Mouse (Mus musculus) limb, embryonic 11.5 days (tissue): ENCODE results near the gene Rasgrp2. TPM values are rescaled to one million over a fixed set of nuclear protein-coding genes. Genes with fewer than 3 reads are reported as not detected.

Source experiments
- ATAC-seq: fragments of 200-750 bp; cut with Nextera tagmentation; 2 replicates; pipeline ENCODE4 v1.8.0; 2017; ENCODE audit warnings: low read depth; ENCODE audit not compliant: insufficient number of reproducible peaks, low FRiP score, low TSS enrichment
- DNase-seq: peaks from one replicate; pipeline ENCODE4 v3.0.0-alpha.2; 2015; ENCODE audit warnings: low spot score
- H3K27ac ChIP-seq: fragments of 300-500 bp; sonication (generic); replicated peaks from 2 replicates; pipeline ENCODE4 v1.5.1; 2014; ENCODE audit warnings: low read depth, mild to moderate bottlenecking, low read length
- H3K27me3 ChIP-seq: fragments of 300-500 bp; sonication (generic); 2 replicates; pipeline ENCODE4 v1.6.1; 2014; ENCODE audit warnings: mild to moderate bottlenecking, low read length, mixed read lengths; ENCODE audit not compliant: control insufficient read depth, insufficient read depth
- H3K36me3 ChIP-seq: fragments of 300-500 bp; sonication (generic); 2 replicates; pipeline ENCODE4 v1.6.1; 2014; ENCODE audit warnings: mild to moderate bottlenecking, low read length, moderate library complexity, mixed read lengths; ENCODE audit not compliant: control insufficient read depth, insufficient read depth
- H3K4me1 ChIP-seq: fragments of 300-500 bp; sonication (generic); 2 replicates; pipeline ENCODE4 v1.6.1; 2014; ENCODE audit warnings: low read length, mixed read lengths; ENCODE audit not compliant: control insufficient read depth, insufficient read depth
- H3K4me2 ChIP-seq: fragments of 300-500 bp; sonication (generic); 2 replicates; pipeline ENCODE4 v1.6.1; 2014; ENCODE audit warnings: low read depth, mild to moderate bottlenecking, moderate library complexity; ENCODE audit not compliant: severe bottlenecking
- H3K4me3 ChIP-seq: fragments of 300-500 bp; sonication (generic); 2 replicates; pipeline ENCODE4 v1.5.1; 2014; ENCODE audit warnings: low read depth, low read length
- H3K9ac ChIP-seq: fragments of 300-500 bp; sonication (generic); 2 replicates; pipeline ENCODE4 v1.6.1; 2014; ENCODE audit warnings: mild to moderate bottlenecking, low read length
- H3K9me3 ChIP-seq: fragments of 300-500 bp; sonication (generic); 2 replicates; pipeline ENCODE4 v1.6.1; 2016; ENCODE audit warnings: low read length; ENCODE audit not compliant: control insufficient read depth
- WGBS: fragments of 180-500 bp; shearing (Covaris S2); extraction: QIAGEN DNeasy Blood & Tissue Kit; methylation state at CpG from one replicate; pipeline ENCODE4 v1.1.7; 2014; 5-methylcytosine and 5-hydroxymethylcytosine counted together
- polyA plus RNA-seq: library from polyadenylated mRNA; unstranded; fragments of >200 nt; fragmentation: Nextera tagmentation; extraction: Ambion mirVana; gene quantifications from 2 replicates; pipeline ENCODE4 v1.2.1, GENCODE M21; 2014

The Rasgrp2 gene
- polyA plus RNA-seq, 1 experiment from 2014 or later, result 15.0 TPM

- Histone ChIP-seq H3K9ac (no peak overlapping the region), H3K27ac (no peak overlapping the region), H3K9me3 (no peaks in the 10 kb centered on the region), H3K4me2 (no peak overlapping the region), H3K36me3 (peaks cover 42% of the 10 kb centered on the region), H3K4me3 (no peak overlapping the region), H3K4me1 (no peaks in the 10 kb centered on the region), H3K27me3 (no peaks in the 10 kb centered on the region)
- 87% methylated on average over 11 of the region's 11 CpGs for WGBS
- ATAC-seq, result no peak
- DNase-seq, result no peak
Observed at GRCm38 (mm10) chr19:6377327-6378040, 21.7 kb upstream of the Rasgrp2 start.

DNA sequence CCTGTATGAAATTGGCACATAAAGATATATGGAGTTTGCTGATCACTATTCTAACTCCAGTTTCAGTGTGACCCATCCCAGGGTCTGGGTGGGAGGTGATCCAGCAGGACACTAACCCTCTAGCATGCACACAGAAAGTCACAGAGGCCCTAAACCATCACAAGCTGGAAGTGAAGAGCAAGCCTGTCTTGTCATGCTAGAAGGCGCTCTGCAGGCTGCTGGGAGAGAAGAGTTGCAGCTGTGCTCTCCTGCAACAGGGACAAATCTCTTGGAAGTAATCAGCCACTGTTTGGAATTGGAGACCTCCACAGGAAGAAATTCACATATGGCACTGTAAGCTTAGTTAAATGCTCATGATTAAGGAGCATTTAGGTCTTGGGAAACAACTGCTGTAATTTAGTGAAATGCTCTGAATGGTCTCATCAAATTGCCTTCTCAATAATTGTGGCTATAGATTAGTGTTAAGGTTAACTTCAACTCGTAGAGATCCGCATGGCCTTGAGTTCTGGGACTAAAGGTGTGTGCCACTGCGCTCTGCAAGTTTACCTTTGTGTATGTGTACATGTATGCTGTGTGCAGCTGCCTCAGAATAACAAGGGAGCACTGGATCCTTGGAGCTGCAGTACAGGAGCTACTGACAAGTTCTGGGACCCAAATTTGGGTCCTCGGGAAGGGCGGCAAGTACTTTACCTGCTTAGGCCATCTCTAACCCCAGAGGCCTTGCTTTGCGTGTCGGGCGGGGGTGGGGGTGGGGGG is 18.6 kb upstream of the Rasgrp2 start:
- H3K4me3 ChIP-seq, result no peak overlapping the region
- no peak overlapping the region for H3K9ac ChIP-seq
- no peak for DNase-seq
- WGBS, result 91% methylated on average over 9 of the region's 9 CpGs
- no peaks in the 10 kb centered on the region for H3K9me3 ChIP-seq
- peaks cover 14% of the 10 kb centered on the region for H3K4me1 ChIP-seq
- H3K27me3 ChIP-seq, result no peaks in the 10 kb centered on the region
- no peak overlapping the region for H3K4me2 ChIP-seq
- peaks cover 14% of the 10 kb centered on the region for H3K36me3 ChIP-seq
- H3K27ac ChIP-seq, result no peak overlapping the region
- no peak for ATAC-seq

DNA sequence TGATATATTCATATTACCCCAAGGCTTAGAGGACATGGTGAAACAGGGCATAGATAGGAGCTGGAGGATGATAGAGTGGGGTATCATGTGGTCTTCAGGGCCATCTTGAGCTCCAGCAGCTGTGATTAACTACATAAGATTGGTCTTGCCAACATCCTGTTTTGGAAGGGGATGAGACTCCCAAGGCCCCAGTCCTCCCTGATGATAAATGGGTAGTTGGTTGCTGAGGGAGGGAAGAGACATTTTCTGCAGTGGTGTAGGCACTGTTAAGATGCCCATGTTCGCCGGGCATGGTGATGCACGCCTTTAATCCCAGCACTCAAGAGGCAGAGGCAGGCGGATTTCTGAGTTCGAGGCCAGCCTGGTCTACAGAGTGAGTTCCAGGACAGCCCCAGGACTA is 17.9 kb upstream of the Rasgrp2 start:
- DNase-seq (no peak), ATAC-seq (no peak)
- Histone ChIP-seq H3K27ac (no peak overlapping the region), H3K9ac (no peak overlapping the region), H3K9me3 (no peaks in the 10 kb centered on the region), H3K4me3 (no peak overlapping the region), H3K36me3 (peaks cover 8% of the 10 kb centered on the region; the same call in 1 of the 2 replicates), H3K4me1 (peaks cover 14% of the 10 kb centered on the region), H3K27me3 (no peaks in the 10 kb centered on the region), H3K4me2 (no peak overlapping the region)
- 95% methylated on average over 5 of the region's 5 CpGs for whole genome bisulfite sequencing

DNA sequence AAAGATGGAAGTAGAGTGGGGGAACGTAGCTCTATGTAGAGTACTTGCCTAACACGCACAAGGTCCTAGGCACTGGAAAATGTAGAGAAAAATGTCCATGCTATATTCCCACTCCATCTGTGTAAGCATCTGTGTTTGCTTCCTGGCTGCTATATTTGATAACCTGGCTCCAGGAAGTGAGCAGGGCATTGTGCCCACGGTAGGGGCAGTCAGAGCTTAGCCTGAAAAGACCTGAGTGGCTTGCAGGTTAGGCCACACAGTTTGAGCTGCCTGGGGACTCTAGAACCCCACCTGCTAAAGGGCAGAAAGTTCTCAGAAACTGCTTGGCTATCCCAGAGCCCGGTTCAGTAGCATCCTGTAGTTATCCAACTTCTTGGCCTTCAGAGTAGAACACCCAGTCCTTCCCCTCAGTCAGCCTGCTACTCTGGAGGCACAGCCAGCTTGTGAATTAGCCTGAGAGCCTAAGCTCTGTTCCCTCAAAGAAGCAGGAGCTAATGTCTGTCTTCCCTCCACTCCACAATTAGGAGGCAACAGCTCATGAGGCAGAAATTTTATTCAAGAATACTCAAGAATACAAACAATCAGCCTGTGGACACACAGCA is 16.7 kb upstream of the Rasgrp2 start:
- no peaks in the 10 kb centered on the region for H3K9me3 ChIP-seq
- H3K4me3 ChIP-seq, result no peak overlapping the region
- WGBS, result 85% methylated on average over 4 of the region's 4 CpGs
- H3K9ac ChIP-seq, result no peak overlapping the region
- no peak for ATAC-seq
- H3K27ac ChIP-seq, result no peak overlapping the region
- no peaks in the 10 kb centered on the region for H3K27me3 ChIP-seq
- peaks cover 14% of the 10 kb centered on the region for H3K4me1 ChIP-seq
- DNase-seq, result no peak
- H3K36me3 ChIP-seq, result peaks cover 2% of the 10 kb centered on the region; the same call in 1 of the 2 replicates
- no peak overlapping the region for H3K4me2 ChIP-seq

- DNase-seq (no peak), ATAC-seq (no peak)
- H3K4me2 ChIP-seq, result no peak overlapping the region
- no peaks in the 10 kb centered on the region for H3K36me3 ChIP-seq
- H3K9ac ChIP-seq, result peak overlapping the region; percentile 13; the same call in 1 of the 2 replicates
- no peak overlapping the region for H3K4me3 ChIP-seq
- H3K4me1 ChIP-seq, result peaks cover 14% of the 10 kb centered on the region
- H3K27me3 ChIP-seq, result no peaks in the 10 kb centered on the region
- 46% methylated on average over 5 of the region's 5 CpGs for WGBS
- no peak overlapping the region for H3K27ac ChIP-seq
- no peaks in the 10 kb centered on the region for H3K9me3 ChIP-seq
Observed at GRCm38 (mm10) chr19:6383470-6383869, 15.7 kb upstream of the Rasgrp2 start.

- no peak within 1 kb of the TSS for H3K4me3 ChIP-seq
- WGBS, result 21% methylated on average over 7 of the region's 7 CpGs
- H3K27ac ChIP-seq, result no peak within 1 kb of the TSS
- H3K4me1 ChIP-seq, result peaks cover 15% of the 10 kb centered on the region
- H3K9me3 ChIP-seq, result no peaks in the 10 kb centered on the region
- H3K4me2 ChIP-seq, result no peak within 1 kb of the TSS
- no peaks in the 10 kb centered on the region for H3K36me3 ChIP-seq
- DNase-seq (peak; percentile 52), ATAC-seq (no peak)
- peak within 1 kb of the TSS; percentile 22; the same call in 1 of the 2 replicates for H3K9ac ChIP-seq
- H3K27me3 ChIP-seq, result no peaks in the 10 kb centered on the region
Observed at GRCm38 (mm10) chr19:6384128-6384527, 15.0 kb upstream of the Rasgrp2 start, which contains the start of gene Pygm. Gene Pygm, plus strand, starts transcription at chr19:6384399.

DNA sequence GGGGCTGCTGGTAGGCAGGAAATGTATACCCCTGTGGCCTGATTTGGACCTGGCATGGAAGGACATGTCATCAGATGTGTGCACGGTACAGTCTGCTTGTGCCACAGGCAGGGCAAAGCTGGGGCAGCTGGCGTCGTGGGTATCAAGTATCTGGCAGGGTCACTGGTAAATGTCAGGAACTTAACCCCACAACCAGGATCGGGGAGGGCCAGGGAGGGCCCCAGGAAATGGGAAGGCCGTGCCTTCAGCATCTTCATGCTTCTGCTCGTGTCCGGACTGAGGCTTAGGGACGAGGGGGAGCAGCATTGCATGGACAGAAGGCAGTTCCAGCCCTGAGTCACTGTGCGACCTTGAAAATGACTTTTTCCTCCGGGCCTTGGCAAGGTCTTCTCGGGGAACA is 14.2 kb upstream of the Rasgrp2 start:
- Histone ChIP-seq H3K27me3 (no peaks in the 10 kb centered on the region), H3K36me3 (no peaks in the 10 kb centered on the region), H3K9ac (no peak overlapping the region), H3K4me3 (no peak overlapping the region), H3K4me1 (peaks cover 23% of the 10 kb centered on the region), H3K9me3 (no peaks in the 10 kb centered on the region), H3K4me2 (no peak overlapping the region), H3K27ac (no peak overlapping the region)
- DNase-seq (no peak), ATAC-seq (no peak)
- WGBS, result 82% methylated on average over 11 of the region's 11 CpGs

DNA sequence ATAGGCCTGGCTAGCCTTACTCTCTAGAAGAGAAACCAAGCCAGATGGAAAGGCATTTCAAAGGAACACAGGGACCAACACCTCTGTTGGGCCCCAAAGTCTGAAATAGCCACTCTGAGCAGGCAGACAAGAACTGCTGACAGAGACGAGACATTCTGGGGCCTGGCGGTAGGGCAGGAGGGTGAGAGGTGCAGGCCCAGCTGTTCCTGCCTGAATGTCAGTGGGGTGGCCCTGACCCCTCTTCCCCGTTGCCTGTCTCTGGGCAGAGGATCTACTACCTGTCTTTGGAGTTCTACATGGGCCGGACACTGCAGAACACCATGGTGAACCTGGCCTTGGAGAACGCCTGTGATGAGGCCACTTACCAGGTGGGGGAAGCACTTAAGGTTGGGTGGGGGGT is 13.7 kb upstream of the Rasgrp2 start:
- Histone ChIP-seq H3K9ac (no peak overlapping the region), H3K9me3 (no peaks in the 10 kb centered on the region), H3K4me3 (no peak overlapping the region), H3K36me3 (no peaks in the 10 kb centered on the region), H3K4me2 (no peak overlapping the region), H3K27me3 (no peaks in the 10 kb centered on the region), H3K27ac (no peak overlapping the region), H3K4me1 (peaks cover 23% of the 10 kb centered on the region)
- WGBS, result 80% methylated on average over 5 of the region's 5 CpGs
- DNase-seq (no peak), ATAC-seq (no peak)
